Mouse (Mus musculus): ENCODE results near the gene Abi2. TPM values are rescaled to one million over a fixed set of nuclear protein-coding genes. Genes with fewer than 3 reads are reported as not detected.
"Not testable (repeated sequence)": the region's sequence is repeated elsewhere in the genome, so short reads cannot be mapped to it uniquely, and the experiment has no call there.

Gene Abi2
- polyA plus RNA-seq, 1 experiment from 2014 or later: 34.3 TPM

DNA sequence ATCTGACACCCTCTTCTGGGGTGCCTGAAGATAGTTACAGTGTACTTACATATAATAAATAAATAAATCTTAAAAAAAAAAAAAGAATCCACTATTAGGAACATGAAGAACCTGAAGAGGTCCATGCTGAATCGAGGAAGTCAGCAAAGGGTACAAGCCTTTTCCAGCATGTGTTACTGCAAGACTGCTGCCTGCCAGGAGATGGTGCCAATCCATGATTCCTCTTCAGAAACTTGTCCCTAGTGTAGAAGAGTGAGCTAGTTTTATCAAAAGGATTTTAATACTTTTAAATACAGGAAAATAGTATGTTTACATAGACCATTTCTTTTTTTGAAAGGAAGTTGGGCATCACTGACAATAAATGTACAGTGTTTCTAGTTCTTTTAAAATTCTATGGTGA, 14.5 kb downstream of the Abi2 start:
- 97% methylated on average over 1 of the region's 1 CpGs for WGBS
- Histone ChIP-seq H3K27me3 (ENCODE audit: control insufficient read depth, insufficient read depth, low read length) (no peaks in the 10 kb centered on the region), H3K9ac (replicated peaks; ENCODE audit: low read depth, low read length) (no peak overlapping the region), H3K9me3 (ENCODE audit: control insufficient read depth, low read depth, low read length) (no peaks in the 10 kb centered on the region), H3K4me1 (ENCODE audit: control insufficient read depth, insufficient read depth, low read length) (no peaks in the 10 kb centered on the region), H3K27ac (ENCODE audit: low read length) (no peak overlapping the region), H3K4me3 (ENCODE audit: low read depth, low read length) (no peak overlapping the region), H3K4me2 (replicated peaks; ENCODE audit: low read depth, low read length) (no peak overlapping the region), H3K36me3 (ENCODE audit: control insufficient read depth, insufficient read depth, low read length) (no peaks in the 10 kb centered on the region)
- no peak for ATAC-seq (ENCODE audit: insufficient number of reproducible peaks, insufficient read depth, low FRiP score, low read depth)

DNA sequence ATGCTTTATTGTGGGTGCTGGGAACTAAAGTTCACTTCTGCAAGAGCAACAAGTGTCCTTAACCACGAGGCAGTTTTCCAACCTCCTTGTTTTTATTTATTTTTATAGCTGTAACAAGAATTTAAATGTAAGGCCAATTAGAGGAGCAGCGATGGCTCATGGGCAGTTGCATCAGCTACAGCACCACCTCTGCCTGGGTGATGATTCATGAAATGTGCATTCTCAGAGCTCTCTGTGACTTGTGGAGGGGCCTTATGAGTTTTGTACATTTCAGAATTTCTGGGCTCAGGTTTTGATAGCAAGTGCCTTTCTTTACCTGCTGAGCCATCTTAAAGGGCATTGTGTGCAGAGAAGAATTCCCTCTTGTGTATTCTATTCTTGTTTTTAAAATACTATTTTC, 18.9 kb downstream of the Abi2 start:
- no peak for ATAC-seq (ENCODE audit: insufficient number of reproducible peaks, insufficient read depth, low FRiP score, low read depth)
- Histone ChIP-seq H3K27ac (ENCODE audit: low read length) (no peak overlapping the region), H3K4me2 (replicated peaks; ENCODE audit: low read depth, low read length) (no peak overlapping the region), H3K36me3 (ENCODE audit: control insufficient read depth, insufficient read depth, low read length) (no peaks in the 10 kb centered on the region), H3K27me3 (ENCODE audit: control insufficient read depth, insufficient read depth, low read length) (no peaks in the 10 kb centered on the region), H3K9me3 (ENCODE audit: control insufficient read depth, low read depth, low read length) (no peaks in the 10 kb centered on the region), H3K9ac (replicated peaks; ENCODE audit: low read depth, low read length) (no peak overlapping the region), H3K4me3 (ENCODE audit: low read depth, low read length) (no peak overlapping the region), H3K4me1 (ENCODE audit: control insufficient read depth, insufficient read depth, low read length) (no peaks in the 10 kb centered on the region)
- 91% methylated on average over 2 of the region's 2 CpGs for WGBS

DNA sequence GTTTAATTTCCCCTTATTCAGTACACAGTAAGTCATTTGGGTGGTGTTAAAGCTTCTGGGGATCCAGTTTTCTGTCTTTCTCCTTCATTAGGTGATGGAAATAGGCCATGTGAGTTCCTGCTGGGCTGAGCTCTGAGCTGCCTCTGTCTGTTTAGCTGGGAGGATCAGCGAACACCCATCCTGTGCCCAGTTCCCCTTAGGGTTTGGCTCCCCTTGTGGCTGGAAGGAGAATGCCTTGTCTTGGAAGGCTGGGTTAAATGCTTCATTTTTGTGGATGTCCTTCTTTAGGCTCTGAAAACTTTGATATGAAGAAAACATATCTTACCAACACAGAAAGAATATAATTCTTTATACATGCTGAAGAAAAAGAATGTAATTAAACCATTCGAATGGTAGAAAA, 19.5 kb downstream of the Abi2 start:
- H3K4me2 ChIP-seq (replicated peaks; ENCODE audit: low read depth, low read length): no peak overlapping the region
- no peaks in the 10 kb centered on the region for H3K27me3 ChIP-seq (ENCODE audit: control insufficient read depth, insufficient read depth, low read length)
- H3K27ac ChIP-seq (ENCODE audit: low read length): no peak overlapping the region
- no peaks in the 10 kb centered on the region for H3K9me3 ChIP-seq (ENCODE audit: control insufficient read depth, low read depth, low read length)
- no peak for ATAC-seq (ENCODE audit: insufficient number of reproducible peaks, insufficient read depth, low FRiP score, low read depth)
- WGBS: 74% methylated on average over 2 of the region's 2 CpGs
- no peak overlapping the region for H3K4me3 ChIP-seq (ENCODE audit: low read depth, low read length)
- H3K9ac ChIP-seq (replicated peaks; ENCODE audit: low read depth, low read length): no peak overlapping the region
- H3K36me3 ChIP-seq (ENCODE audit: control insufficient read depth, insufficient read depth, low read length): no peaks in the 10 kb centered on the region
- no peaks in the 10 kb centered on the region for H3K4me1 ChIP-seq (ENCODE audit: control insufficient read depth, insufficient read depth, low read length)

DNA sequence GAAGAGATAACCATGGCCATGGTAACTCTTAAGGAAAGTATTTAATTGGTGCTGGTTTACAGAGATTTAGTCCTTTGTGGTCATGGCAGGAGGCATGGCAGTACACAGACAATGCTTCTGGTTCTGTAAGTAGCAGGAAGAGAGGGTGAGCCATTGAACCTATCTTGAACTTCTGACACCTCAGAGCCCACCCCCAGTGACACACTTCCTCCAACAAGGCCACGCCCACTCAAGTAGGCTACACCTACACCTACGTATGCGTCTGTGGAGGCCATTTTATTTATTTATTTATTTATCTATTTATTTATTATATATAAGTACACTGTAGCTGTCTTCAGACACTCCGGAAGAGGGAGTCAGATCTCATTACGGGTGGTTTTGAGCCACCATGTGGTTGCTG, 22.1 kb downstream of the Abi2 start:
- no peaks in the 10 kb centered on the region for H3K27me3 ChIP-seq (ENCODE audit: control insufficient read depth, insufficient read depth, low read length)
- no peak overlapping the region for H3K27ac ChIP-seq (ENCODE audit: low read length)
- H3K4me1 ChIP-seq (ENCODE audit: control insufficient read depth, insufficient read depth, low read length): no peaks in the 10 kb centered on the region
- peaks cover 1% of the 10 kb centered on the region; the same call in 1 of the 2 replicates for H3K36me3 ChIP-seq (ENCODE audit: control insufficient read depth, insufficient read depth, low read length)
- H3K4me2 ChIP-seq (replicated peaks; ENCODE audit: low read depth, low read length): no peak overlapping the region
- H3K9ac ChIP-seq (replicated peaks; ENCODE audit: low read depth, low read length): no peak overlapping the region
- 93% methylated on average over 4 of the region's 5 CpGs for WGBS
- no peaks in the 10 kb centered on the region for H3K9me3 ChIP-seq (ENCODE audit: control insufficient read depth, low read depth, low read length)
- ATAC-seq (ENCODE audit: insufficient number of reproducible peaks, insufficient read depth, low FRiP score, low read depth): no peak
- H3K4me3 ChIP-seq (ENCODE audit: low read depth, low read length): no peak overlapping the region

DNA sequence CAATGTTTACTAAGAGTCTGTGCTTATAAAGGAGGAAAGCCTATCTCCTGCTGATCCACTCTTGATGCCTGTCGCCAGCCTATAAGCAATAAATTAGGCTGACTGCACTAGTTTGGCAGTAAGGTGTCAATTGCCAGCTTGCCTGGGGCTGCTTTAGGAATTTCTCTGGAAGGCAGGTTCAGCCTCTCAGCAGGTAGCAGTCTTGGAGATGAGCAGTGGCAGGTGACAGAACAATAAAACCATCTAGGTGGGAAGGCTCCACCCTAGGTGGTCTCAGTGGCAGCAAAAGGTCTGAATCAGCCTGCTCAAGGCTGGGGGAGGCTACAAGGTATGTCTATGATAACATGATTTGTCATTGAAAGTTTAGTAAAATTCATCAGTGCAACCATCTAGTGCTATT, 23.1 kb downstream of the Abi2 start:
- H3K4me2 ChIP-seq (replicated peaks; ENCODE audit: low read depth, low read length): no peak overlapping the region
- 21% methylated on average over 1 of the region's 1 CpGs for WGBS
- H3K9ac ChIP-seq (replicated peaks; ENCODE audit: low read depth, low read length): no peak overlapping the region
- H3K4me1 ChIP-seq (ENCODE audit: control insufficient read depth, insufficient read depth, low read length): no peaks in the 10 kb centered on the region
- peaks cover 7% of the 10 kb centered on the region; the same call in 1 of the 2 replicates for H3K36me3 ChIP-seq (ENCODE audit: control insufficient read depth, insufficient read depth, low read length)
- H3K9me3 ChIP-seq (ENCODE audit: control insufficient read depth, low read depth, low read length): no peaks in the 10 kb centered on the region
- H3K4me3 ChIP-seq (ENCODE audit: low read depth, low read length): no peak overlapping the region
- no peak for ATAC-seq (ENCODE audit: insufficient number of reproducible peaks, insufficient read depth, low FRiP score, low read depth)
- H3K27me3 ChIP-seq (ENCODE audit: control insufficient read depth, insufficient read depth, low read length): no peaks in the 10 kb centered on the region
- no peak overlapping the region for H3K27ac ChIP-seq (ENCODE audit: low read length)

DNA sequence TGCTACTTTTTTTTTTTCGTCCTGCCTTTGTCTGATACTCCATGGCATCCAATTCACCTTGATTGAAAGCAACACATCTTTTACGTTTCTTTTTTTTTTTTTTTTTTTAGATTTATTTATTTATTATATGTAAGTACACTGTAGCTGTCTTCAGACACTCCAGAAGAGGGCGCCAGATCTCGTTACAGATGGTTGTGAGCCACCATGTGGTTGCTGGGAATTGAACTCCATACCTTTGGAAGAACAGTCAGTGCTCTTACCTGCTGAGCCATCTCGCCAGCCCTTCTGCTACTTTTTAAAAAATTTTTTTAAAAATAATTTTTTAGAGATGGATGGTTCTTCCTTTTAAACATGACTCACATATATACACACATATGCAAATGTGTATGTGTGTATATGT, 32.0 kb downstream of the Abi2 start:
- H3K36me3 ChIP-seq (ENCODE audit: control insufficient read depth, insufficient read depth, low read length): peaks cover 11% of the 10 kb centered on the region; the same call in 1 of the 2 replicates
- WGBS: 81% methylated on average over 5 of the region's 5 CpGs
- H3K27me3 ChIP-seq (ENCODE audit: control insufficient read depth, insufficient read depth, low read length); ATAC-seq (ENCODE audit: insufficient number of reproducible peaks, insufficient read depth, low FRiP score, low read depth); H3K4me2 ChIP-seq (replicated peaks; ENCODE audit: low read depth, low read length); H3K9me3 ChIP-seq (ENCODE audit: control insufficient read depth, low read depth, low read length); H3K4me3 ChIP-seq (ENCODE audit: low read depth, low read length); H3K4me1 ChIP-seq (ENCODE audit: control insufficient read depth, insufficient read depth, low read length); H3K9ac ChIP-seq (replicated peaks; ENCODE audit: low read depth, low read length); H3K27ac ChIP-seq (ENCODE audit: low read length): not testable (repeated sequence)

DNA sequence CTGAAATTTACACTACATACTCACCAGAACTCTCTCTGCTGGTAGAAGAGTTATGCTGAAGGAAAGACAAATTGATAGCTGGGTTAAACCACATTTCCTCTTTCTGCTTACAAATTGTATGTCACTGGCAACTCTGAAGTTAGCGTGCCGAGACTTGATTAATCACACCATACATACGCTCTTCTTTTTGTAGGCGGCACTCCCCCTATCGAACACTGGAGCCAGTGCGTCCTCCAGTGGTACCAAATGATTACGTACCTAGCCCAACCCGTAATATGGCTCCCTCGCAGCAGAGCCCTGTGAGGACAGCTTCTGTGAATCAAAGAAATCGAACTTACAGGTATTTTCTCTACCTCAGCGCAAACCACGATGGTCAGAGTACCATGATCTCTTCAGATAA, 37.6 kb downstream of the Abi2 start:
- Histone ChIP-seq H3K9me3 (ENCODE audit: control insufficient read depth, low read depth, low read length) (no peaks in the 10 kb centered on the region), H3K27me3 (ENCODE audit: control insufficient read depth, insufficient read depth, low read length) (no peaks in the 10 kb centered on the region), H3K4me2 (replicated peaks; ENCODE audit: low read depth, low read length) (no peak overlapping the region), H3K4me3 (ENCODE audit: low read depth, low read length) (no peak overlapping the region), H3K36me3 (ENCODE audit: control insufficient read depth, insufficient read depth, low read length) (peaks cover 13% of the 10 kb centered on the region; the same call in 1 of the 2 replicates), H3K4me1 (ENCODE audit: control insufficient read depth, insufficient read depth, low read length) (no peaks in the 10 kb centered on the region), H3K9ac (replicated peaks; ENCODE audit: low read depth, low read length) (no peak overlapping the region), H3K27ac (ENCODE audit: low read length) (no peak overlapping the region)
- whole genome bisulfite sequencing: 77% methylated on average over 12 of the region's 12 CpGs
- no peak for ATAC-seq (ENCODE audit: insufficient number of reproducible peaks, insufficient read depth, low FRiP score, low read depth)

DNA sequence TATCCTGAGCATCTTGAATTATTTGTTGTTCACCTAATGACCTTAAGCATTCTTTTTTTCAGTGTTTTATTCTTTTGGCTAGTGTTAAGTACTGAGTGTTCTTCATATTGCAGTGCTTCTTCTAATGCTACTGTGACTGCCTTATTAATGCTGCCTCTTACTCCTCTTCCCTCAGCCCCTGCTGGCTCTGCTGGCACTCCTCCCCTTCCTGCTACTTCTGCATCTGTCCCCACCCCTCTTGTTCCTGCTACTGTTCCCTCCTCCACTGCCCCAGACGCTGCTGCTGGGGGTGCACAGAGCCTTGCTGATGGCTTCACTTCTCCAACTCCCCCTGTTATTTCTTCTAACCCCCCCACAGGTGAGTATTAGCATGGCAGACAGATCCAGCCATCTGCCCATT, 40.5 kb downstream of the Abi2 start:
- Histone ChIP-seq H3K4me2 (replicated peaks; ENCODE audit: low read depth, low read length) (no peak overlapping the region), H3K4me1 (ENCODE audit: control insufficient read depth, insufficient read depth, low read length) (no peaks in the 10 kb centered on the region), H3K9ac (replicated peaks; ENCODE audit: low read depth, low read length) (no peak overlapping the region), H3K4me3 (ENCODE audit: low read depth, low read length) (no peak overlapping the region), H3K36me3 (ENCODE audit: control insufficient read depth, insufficient read depth, low read length) (peaks cover 17% of the 10 kb centered on the region; the same call in 1 of the 2 replicates), H3K9me3 (ENCODE audit: control insufficient read depth, low read depth, low read length) (no peaks in the 10 kb centered on the region), H3K27ac (ENCODE audit: low read length) (no peak overlapping the region), H3K27me3 (ENCODE audit: control insufficient read depth, insufficient read depth, low read length) (no peaks in the 10 kb centered on the region)
- ATAC-seq (ENCODE audit: insufficient number of reproducible peaks, insufficient read depth, low FRiP score, low read depth): no peak
- WGBS: 54% methylated on average over 1 of the region's 1 CpGs

DNA sequence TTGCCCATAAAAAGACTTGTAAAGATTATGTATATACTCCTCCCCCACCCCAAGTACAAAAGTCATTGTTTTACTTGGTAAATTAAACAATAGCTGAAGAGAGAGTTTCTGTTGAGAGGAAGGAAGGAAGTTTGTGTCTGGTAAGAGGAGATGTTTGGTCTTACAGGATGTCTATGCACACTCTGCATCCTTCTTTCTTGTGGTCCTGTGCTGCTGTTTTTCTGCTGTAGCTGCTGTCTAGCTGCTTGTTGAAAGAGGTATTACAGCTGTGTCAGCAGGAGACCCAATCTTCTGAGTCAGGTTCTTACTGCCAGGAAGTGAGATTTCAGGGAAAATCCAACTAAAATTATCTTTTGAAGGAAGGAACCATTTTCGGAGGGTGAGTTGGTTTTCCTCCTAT, 51.2 kb downstream of the Abi2 start:
- no peak overlapping the region for H3K4me3 ChIP-seq (ENCODE audit: low read depth, low read length)
- no peaks in the 10 kb centered on the region for H3K27me3 ChIP-seq (ENCODE audit: control insufficient read depth, insufficient read depth, low read length)
- H3K36me3 ChIP-seq (ENCODE audit: control insufficient read depth, insufficient read depth, low read length): peaks cover 3% of the 10 kb centered on the region; the same call in 1 of the 2 replicates
- no peaks in the 10 kb centered on the region for H3K4me1 ChIP-seq (ENCODE audit: control insufficient read depth, insufficient read depth, low read length)
- H3K9me3 ChIP-seq (ENCODE audit: control insufficient read depth, low read depth, low read length): no peaks in the 10 kb centered on the region
- H3K4me2 ChIP-seq (replicated peaks; ENCODE audit: low read depth, low read length): no peak overlapping the region
- H3K27ac ChIP-seq (ENCODE audit: low read length): no peak overlapping the region
- 91% methylated on average over 1 of the region's 1 CpGs for WGBS
- H3K9ac ChIP-seq (replicated peaks; ENCODE audit: low read depth, low read length): no peak overlapping the region
- ATAC-seq (ENCODE audit: insufficient number of reproducible peaks, insufficient read depth, low FRiP score, low read depth): no peak

Measured in stomach, embryonic 14.5 days (tissue).